Mouse (Mus musculus): ENCODE results near the gene Morf4l1.
"Not testable (repeated sequence)": the region's sequence is repeated elsewhere in the genome, so short reads cannot be mapped to it uniquely, and the experiment has no call there.

Gene Morf4l1

GRCm38 (mm10) chr9:90059828-90060573 lies 54.6 kb downstream of the Morf4l1 start:
- DNase-seq = peak; percentile 26 to 35

- DNase-seq = no peak
Observed at GRCm38 (mm10) chr9:90056716-90057115, 57.9 kb downstream of the Morf4l1 start.

GRCm38 (mm10) chr9:90055911-90056310 lies 58.7 kb downstream of the Morf4l1 start:
- no peak for DNase-seq

GRCm38 (mm10) chr9:90055409-90055808 lies 59.2 kb downstream of the Morf4l1 start:
- no peak for DNase-seq

- peak; percentile 73 to 79 for DNase-seq
Observed at GRCm38 (mm10) chr9:90054371-90055145, 60.0 kb downstream of the Morf4l1 start.

GRCm38 (mm10) chr9:90053852-90054251 lies 60.7 kb downstream of the Morf4l1 start, which contains the start of gene Ctsh:
Ctsh (plus strand) TSS chr9:90054152.
- no peak for DNase-seq

- no peak for DNase-seq
Observed at GRCm38 (mm10) chr9:90047937-90048627, 66.5 kb downstream of the Morf4l1 start.

- DNase-seq = no peak
Observed at GRCm38 (mm10) chr9:90045191-90045590, 69.4 kb downstream of the Morf4l1 start.

GRCm38 (mm10) chr9:90042906-90043305 lies 71.7 kb downstream of the Morf4l1 start:
- not testable (repeated sequence) for DNase-seq
